Mouse (Mus musculus) brown adipose tissue, adult 24 weeks (tissue): ENCODE measurements around the gene Msi2. TPM values are rescaled to one million over a fixed set of nuclear protein-coding genes. Genes with fewer than 3 reads are reported as not detected.

Experiments used
- H3K27ac ChIP-seq: fragments of 200-500 bp; replicated peaks from 2 replicates; pipeline ENCODE4 v1.5.1; 2012; ENCODE audit warnings: low read depth, mild to moderate bottlenecking, low read length
- H3K4me1 ChIP-seq: fragments of 200-500 bp; 2 replicates; pipeline ENCODE4 v1.6.1; 2012; ENCODE audit warnings: low read length, mixed read lengths; ENCODE audit not compliant: control insufficient read depth, insufficient read depth, insufficient read length
- H3K4me3 ChIP-seq: fragments of 200-500 bp; 2 replicates; pipeline ENCODE4 v1.5.1; 2012; ENCODE audit warnings: low read depth, mild to moderate bottlenecking, low read length, moderate library complexity; ENCODE audit not compliant: insufficient read depth
- polyA plus RNA-seq: library from polyadenylated mRNA; stranded (reverse); fragments of >200 nt; gene quantifications from 2 replicates; pipeline ENCODE4 v1.2.4, GENCODE M21; 2012; ENCODE audit not compliant: missing spikeins, insufficient read depth, insufficient read length

Gene Msi2
- polyA plus RNA-seq, 1 experiment: 57.2 TPM

GRCm38 (mm10) chr11:88576233-88576998 is 141.9 kb downstream of the Msi2 start:
- Histone ChIP-seq H3K4me3 (no peak overlapping the region), H3K4me1 (peaks cover 4% of the 10 kb centered on the region; the same call in 1 of the 2 replicates), H3K27ac (no peak overlapping the region)

DNA sequence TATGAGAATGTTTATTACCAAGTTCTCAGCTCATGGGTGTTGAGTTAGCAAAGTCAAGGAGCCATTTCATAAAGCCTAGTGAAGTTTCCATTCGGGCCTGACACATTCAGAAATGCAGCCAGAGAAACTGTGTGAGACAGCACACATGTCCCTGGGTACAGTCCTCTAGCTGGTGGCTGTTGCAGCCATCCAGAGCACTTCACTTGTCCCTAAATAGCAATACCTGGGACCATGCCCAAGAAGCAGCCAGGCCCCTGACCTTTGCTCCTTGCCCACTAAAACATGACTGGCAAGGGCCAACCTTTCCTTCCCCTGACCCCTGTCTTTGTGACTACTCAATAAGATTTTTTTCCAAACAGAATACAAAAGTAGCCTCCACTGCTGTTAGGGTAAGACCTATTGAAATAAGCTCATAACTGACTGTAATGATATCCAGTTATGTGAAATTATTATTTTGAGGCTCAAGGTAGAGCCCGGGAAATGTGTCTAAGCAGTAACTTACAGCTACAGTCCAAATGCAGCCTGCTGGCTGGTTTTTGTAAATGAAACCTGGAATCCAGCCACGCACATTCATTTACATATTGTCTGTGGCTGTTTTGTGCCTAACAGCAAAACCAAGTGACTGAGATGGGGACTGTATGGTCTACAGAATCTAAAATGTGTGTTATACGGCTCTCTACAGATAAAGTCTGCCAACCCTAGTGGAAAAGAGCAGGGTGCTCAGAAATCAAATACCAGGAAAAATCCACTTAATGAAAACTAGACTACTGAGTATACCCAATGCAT is 143.5 kb downstream of the Msi2 start:
- no peak overlapping the region for H3K27ac ChIP-seq
- H3K4me3 ChIP-seq: no peak overlapping the region
- peaks cover 4% of the 10 kb centered on the region; the same call in 1 of the 2 replicates for H3K4me1 ChIP-seq

GRCm38 (mm10) chr11:88573013-88573412 is 145.3 kb downstream of the Msi2 start:
- no peak overlapping the region for H3K27ac ChIP-seq
- no peak overlapping the region for H3K4me3 ChIP-seq
- H3K4me1 ChIP-seq: peaks cover 4% of the 10 kb centered on the region; the same call in 1 of the 2 replicates

GRCm38 (mm10) chr11:88572461-88572860 is 145.9 kb downstream of the Msi2 start:
- no peak overlapping the region for H3K27ac ChIP-seq
- peaks cover 4% of the 10 kb centered on the region; the same call in 1 of the 2 replicates for H3K4me1 ChIP-seq
- H3K4me3 ChIP-seq: no peak overlapping the region

- Histone ChIP-seq H3K27ac (no peak overlapping the region), H3K4me3 (no peak overlapping the region), H3K4me1 (peaks cover 4% of the 10 kb centered on the region; the same call in 1 of the 2 replicates)
These were observed 147.6 kb downstream of the Msi2 start for GRCm38 (mm10) chr11:88570715-88571202.

- Histone ChIP-seq H3K27ac (no peak overlapping the region), H3K4me1 (no peaks in the 10 kb centered on the region), H3K4me3 (no peak overlapping the region)
These were observed 151.4 kb downstream of the Msi2 start for GRCm38 (mm10) chr11:88566613-88567606.

GRCm38 (mm10) chr11:88564810-88565209 is 153.5 kb downstream of the Msi2 start:
- no peak overlapping the region for H3K27ac ChIP-seq
- no peaks in the 10 kb centered on the region for H3K4me1 ChIP-seq
- H3K4me3 ChIP-seq: no peak overlapping the region

GRCm38 (mm10) chr11:88564363-88564762 is 153.9 kb downstream of the Msi2 start:
- 0 out of 2 replicates have a peak, but pooled peaks cover 2% of the 10 kb centered on the region for H3K4me1 ChIP-seq
- H3K4me3 ChIP-seq: no peak overlapping the region
- H3K27ac ChIP-seq: no peak overlapping the region

GRCm38 (mm10) chr11:88561191-88561590 is 157.1 kb downstream of the Msi2 start:
- H3K27ac ChIP-seq: no peak overlapping the region
- H3K4me1 ChIP-seq: peaks cover 26% of the 10 kb centered on the region
- no peak overlapping the region for H3K4me3 ChIP-seq

DNA sequence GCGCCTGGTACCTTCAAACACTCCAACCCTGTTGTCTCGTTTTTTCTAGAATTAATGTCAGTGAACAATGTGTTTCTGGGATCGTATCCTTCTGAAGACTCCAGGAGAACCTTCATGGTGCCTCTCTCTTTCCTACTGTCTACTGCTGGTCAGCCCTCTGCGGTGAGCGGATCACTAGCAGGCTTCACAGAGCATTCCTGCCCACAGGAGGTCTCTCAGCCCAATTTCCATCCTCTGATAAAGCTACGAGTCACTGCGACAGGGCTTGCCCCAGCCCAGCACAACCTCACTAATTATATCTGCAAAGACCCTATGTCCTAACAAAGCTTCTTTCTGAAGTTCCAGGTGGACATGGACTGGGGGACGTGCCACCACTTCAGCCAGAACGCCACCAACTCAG is 157.7 kb downstream of the Msi2 start:
- H3K4me1 ChIP-seq: peaks cover 30% of the 10 kb centered on the region
- no peak overlapping the region for H3K27ac ChIP-seq

GRCm38 (mm10) chr11:88559365-88559970 is 158.8 kb downstream of the Msi2 start:
- Histone ChIP-seq H3K4me1 (peaks cover 33% of the 10 kb centered on the region), H3K27ac (no peak overlapping the region), H3K4me3 (no peak overlapping the region)

More for the DNA sequence above, 157.7 kb downstream of the Msi2 start:
- H3K4me3 ChIP-seq: no peak overlapping the region

DNA sequence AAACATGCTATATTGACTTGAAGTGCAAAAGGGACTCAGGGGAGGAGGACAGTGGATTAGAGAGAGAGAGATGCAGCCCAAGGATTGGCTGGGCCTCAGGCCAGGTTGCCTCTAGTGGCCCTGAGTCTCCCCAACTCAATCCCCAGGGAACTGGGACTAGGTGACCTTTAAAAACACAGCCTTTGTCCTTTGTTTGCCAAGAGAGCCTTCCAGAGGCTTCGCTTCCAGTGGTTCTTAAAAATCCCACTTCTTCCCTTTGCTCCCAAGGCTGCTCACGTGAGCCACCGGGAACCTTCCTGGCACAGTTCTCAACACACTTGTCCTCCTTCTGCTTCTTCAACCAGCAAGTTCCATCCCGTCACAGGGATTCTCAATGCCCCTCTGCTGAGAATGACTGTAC is 159.6 kb downstream of the Msi2 start:
- H3K4me3 ChIP-seq: no peak overlapping the region
- H3K27ac ChIP-seq: peak overlapping the region; percentile 14; the same call in 1 of the 2 replicates
- H3K4me1 ChIP-seq: peaks cover 33% of the 10 kb centered on the region

DNA sequence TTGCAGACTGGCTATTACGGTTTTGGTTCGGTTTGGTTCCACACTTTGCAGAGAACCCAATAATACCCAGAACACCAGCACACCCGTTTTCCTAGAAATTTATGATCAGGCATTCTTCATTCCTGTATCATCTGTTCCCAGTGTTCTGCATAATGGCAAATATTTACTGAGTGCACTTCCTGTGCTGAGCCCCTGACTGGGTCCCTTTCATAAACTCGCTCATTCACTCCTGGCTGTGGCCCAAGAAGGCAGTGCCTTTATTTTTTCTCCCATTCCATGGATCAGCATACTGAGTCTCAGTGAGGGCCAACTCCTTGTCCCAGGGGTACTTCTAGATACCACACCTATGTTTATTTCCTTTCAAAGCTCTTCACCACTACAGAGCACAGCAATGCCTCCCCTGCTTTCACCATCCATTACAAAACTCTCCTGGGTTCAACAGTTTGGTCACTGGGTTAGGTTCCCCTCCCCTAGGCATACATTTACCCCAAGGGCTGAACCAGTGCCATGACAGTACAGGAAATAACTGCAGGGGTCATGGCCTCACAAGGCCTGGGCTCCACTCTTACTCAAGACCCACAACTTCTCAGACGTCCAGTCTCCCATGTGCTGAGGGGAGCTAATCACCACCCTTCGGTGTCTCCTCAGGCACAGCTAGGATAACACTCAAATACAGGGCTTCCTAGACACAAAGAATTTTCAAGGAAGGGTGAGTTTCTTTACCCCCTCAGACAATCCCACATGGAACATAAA is 160.3 kb downstream of the Msi2 start:
- Histone ChIP-seq H3K4me1 (peaks cover 33% of the 10 kb centered on the region), H3K4me3 (no peak overlapping the region), H3K27ac (0 out of 2 replicates have a peak overlapping the region, but pooled peaks have one; percentile 14)
